Mouse (Mus musculus): ENCODE data around the gene St7l.
"Not testable (repeated sequence)": the region's sequence is repeated elsewhere in the genome, so short reads cannot be mapped to it uniquely, and the experiment has no call there.

Gene St7l

DNA sequence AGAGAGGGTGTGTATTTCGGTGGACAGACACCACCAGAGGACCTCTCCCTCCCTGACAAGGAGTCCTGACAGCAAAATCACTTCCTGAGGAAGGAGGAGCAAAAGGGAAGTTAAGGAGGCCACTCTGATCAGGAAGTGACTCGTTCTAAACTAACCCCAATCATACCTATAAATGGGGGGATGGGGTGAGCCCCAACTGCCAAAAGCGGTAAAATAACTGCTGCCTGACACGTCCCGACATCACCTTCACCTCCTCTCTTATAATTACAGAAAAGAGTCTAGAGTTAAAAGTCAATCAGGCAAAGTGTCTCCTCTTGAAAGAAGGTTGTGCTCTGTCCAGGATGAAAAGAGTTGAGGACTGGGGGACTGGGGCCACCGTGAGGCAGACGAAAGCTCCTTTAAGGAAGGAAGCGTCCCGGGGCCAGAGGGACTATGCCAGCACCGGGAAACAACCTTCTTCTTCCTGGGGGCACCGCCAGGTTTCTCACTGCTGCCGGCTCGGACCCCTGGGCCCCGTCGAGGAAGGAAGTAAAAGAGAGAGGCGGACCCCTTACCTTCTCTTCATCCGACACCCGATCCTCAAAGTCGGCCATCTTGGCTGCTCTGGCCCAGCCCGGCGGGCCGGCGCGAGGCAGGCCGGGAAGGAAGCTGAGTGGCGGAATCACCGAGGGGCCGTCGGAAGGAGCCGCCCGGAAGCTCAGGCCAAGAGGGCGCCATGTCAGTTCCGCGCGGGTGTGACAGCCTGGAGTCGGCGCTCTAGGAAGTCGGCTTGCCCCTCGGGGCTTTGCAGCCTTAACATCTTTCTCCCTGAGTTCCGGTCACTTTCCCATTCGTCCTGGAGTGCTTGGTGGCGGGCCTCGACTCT, at the start of gene St7l, which contains the start of gene Capza1:
St7l (plus strand) TSS at position 220 of the 865 bp plus-strand sequence.
Capza1 (minus strand) TSS at position 720 of the 865 bp plus-strand sequence.
- peak; percentile 92 for DNase-seq

DNA sequence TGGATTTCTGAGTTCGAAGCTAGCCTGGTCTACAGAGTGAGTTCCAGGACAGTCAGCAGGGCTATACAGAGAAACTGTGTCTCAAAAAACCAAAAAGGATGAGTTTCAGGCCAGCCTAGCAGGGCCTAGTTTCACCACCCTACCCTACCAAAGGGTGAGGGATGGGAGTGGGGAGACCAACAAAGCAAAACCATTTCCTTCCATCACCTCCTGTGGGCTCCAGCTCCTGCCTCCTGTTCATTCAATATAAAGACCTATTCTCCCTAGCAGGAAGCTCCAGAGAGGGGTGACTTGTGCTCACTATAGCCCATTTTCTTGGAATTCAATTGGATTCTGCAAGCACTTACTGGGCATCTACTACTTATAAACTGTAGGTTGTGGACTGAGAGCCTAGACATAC, 49.1 kb upstream of the St7l start:
- DNase-seq = no peak

DNA sequence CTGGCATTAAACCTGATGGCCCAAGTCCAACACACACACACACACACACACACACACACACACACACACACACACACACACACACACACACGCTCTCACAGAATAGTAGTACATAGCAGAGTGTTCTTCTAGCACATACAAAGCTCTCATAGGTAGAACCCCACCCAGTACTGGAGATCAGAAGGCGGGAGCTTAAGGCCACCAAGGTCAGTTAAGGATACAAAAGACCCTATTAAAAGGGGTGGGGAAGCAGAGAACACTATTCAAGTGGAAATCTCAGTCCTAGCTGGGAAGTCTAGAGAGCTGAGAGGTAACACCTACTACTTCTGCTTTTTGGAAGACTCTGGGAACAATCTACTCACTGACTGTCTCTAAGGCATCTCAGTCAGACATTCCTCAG, 48.5 kb upstream of the St7l start:
- no peak for DNase-seq

DNA sequence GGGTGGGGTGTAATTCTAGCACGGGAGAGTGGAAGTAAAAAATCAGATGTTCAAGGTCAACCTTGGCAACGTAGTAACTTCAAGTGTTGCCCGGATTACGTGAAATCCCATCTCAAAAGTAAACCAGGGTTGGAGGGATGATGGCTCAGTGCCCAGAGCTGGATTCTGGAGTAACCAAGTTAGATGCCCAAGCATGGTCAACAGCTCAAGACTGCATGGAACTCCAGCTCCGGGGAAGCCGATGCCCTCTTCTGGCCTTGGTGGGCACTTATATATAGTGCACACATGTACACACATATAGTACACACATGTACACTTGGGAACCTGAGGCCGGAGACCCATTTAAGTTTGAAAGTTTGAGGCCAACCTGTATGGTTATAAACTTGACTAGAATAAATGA, 47.7 kb upstream of the St7l start:
- DNase-seq = no peak

DNA sequence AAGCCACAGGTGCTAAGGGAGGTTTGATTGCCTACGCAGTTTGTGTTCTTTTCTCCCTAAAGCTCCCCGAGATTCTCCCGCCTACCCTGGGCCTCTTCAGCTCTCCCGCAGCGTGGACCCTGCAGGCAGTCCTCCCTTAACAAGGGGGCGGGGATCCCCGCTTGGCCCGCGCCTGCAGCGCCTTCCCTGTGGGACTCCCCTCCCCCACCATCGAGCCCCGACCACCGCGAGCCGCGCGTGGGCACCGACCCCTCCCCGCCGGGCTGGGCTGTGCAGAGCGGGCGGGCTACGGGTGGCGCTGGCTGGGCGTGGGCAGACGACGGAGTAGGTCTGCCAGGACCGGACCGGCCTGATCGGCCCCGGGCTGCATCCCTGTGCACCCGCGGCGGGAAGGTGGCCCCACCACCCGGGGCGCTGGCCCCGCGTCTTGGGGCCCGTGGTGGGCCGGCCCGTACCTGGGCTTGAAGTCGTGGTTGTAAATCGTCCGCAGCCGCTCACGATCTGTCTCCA, 46.3 kb upstream of the St7l start:
- peak; percentile 60 for DNase-seq

DNA sequence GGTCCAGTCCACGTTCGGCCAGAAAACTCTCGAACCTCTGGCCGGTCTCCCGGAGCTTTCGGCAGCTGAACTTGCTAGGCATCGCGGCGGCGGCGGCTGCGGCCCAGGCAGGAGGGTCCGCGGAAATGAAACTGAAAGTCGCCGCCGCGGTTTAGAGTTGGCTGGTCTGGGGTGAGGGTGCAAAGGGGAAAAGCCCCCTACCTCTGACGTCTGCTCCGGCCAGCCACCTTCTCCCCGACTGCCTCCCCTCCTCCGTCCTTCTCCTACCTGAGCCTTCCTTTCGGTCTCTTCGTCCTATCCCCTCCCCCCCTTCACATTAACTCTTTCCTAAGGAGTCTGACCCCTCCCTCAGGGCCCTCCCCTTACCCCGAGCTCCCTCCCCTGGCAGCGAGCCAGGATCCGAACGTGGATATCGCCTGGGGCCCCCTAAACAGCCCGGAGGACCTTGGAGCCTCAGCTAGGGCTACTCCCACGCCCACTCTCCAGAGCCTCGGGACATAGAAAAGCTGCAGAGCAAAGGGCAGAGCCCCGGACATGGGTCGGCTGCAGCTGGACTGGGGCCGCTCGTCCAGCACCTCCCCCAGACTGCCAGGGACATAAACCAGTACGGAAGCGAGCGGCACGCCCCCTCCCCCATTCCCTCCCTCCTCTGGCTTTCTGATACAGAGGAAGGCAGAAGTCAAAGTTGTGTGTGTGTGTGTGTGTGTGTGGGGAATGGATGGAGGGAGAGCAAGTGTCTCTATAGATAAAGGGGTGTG, 45.6 kb upstream of the St7l start, which contains the start of gene Mov10:
Mov10 (minus strand) TSS at position 573 of the 758 bp plus-strand sequence.
- DNase-seq = peak; percentile 91

DNA sequence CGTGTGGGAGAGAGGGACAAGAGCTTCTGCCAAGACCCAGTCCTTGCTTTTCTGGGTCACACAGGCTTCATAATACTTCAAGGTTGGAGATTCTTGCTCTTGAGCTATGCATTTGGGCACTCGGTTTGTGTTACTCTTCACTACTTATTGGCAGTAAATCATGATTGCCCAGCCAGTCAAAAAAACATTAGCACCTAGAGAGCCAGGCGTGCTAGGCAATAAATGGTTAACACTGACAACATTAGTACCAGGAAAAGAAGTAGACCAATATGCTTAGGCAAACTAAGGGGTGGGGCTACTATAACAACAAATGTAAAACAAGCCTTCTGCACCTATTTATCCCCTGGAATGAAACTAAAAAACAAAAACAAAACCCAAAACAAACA, 45.1 kb upstream of the St7l start:
- peak; percentile 54 for DNase-seq

DNA sequence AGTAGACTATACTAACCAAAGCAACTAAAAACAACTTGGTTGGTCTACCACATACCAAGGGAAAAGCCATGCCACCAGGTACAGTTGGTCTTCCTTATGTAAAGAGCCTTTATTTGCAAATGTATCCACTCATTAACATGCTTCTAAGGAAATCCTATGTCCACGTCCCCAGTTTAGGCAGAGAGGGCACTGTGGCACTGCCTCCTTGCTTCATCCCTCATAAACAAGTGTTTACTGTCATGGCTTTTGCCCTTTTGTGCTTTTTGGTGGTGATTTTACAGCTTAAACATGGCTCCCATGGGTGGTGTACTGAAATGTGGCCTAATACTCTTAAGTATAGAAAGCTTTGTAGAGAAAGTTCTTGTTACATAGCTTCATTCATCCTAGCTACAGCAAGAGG, 43.4 kb upstream of the St7l start:
- DNase-seq = no peak

DNA sequence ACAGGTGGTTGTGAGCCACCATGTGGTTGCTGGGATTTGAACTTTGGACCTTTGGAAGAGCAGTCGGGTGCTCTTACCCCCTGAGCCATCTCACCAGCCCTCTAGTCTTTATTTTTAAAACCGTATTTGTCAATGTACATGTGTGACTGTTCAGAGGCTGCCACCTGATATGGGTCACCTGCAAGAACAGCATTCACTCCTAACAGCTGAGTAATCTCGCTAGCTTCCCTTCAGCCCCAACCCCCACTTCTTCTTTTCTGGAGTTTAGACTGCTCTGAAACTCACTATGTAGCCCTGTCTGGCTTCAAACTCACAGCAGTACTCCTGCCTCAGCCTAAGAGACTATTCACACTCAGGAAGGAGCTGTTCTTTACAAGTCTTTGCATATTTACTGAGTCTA, 41.4 kb upstream of the St7l start:
- DNase-seq = no peak

DNA sequence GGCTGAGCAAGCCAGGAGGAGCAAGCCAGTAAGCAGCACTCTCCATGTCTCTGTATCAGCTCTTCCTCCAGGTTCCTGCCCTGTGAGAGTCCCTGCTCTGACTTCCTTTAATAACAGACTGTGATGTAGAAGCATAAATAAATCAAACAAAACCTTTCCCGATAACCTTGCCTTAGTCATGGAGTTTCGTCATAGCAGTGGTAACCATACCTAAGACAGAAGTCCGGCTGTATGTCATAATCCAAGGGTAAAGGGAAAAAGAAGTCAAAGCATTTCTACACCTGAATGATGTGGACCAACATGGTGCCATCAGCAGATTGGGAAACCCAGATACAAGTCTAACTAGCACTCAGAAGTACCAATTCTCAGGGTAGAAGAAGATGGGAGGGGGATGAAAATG, 28.0 kb upstream of the St7l start:
- no peak for DNase-seq

DNA sequence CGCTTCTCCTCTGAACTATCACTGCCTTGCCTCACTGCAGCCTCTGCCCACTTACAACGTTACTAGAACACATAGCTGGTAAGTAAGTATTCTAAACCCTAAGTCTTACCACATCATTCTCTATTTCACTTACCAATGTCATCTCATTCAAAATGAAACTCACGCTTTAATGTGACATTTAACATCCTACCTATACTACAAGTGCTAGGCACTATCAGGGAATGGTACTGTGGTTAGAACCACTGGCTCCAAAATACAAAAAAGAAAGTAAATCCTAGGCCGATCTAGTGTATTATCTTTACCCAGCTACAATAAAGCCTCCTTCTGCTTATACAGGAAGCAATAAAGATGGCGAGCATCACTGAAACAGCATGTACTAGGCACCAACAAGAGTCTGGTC, 22.8 kb upstream of the St7l start:
- DNase-seq = no peak

DNA sequence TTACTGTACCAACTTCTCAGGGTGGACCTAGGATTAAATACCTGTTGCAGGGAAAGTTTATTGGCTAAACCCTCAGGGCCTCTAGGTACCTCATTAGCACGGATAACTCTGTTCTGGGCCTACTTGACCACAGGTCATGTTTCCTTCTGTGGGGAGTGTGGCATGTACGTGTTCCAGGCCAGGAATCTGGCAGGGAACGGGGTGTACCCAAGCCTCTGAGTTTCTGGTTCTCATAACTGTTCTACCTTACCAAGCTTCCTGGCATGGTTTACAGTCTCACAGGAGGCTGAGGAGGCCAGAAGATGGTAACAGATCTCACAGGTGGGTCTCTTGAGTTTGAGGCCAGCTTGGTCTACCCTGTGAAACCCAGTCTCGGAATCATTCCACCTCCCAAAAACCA, 17.2 kb upstream of the St7l start:
- peak; percentile 33 for DNase-seq

DNA sequence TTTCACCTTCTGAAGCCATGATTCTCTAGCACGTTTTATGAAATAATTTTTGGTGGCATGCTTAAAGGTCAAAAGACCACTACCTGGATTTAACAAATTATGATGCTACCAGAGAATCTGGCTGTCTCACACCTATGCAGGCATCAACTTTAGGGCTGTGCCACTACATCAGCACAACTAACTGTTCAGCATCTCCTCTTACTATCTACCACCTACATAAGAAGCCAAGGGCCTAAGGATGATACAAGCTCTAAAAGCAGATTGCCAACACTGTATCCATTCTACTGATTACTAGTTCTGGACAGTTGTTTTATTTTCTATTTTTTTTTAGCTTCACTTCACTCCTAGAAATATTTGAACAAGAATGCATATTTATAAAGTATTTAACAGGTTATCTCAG, 9.3 kb upstream of the St7l start:
- no peak for DNase-seq

DNA sequence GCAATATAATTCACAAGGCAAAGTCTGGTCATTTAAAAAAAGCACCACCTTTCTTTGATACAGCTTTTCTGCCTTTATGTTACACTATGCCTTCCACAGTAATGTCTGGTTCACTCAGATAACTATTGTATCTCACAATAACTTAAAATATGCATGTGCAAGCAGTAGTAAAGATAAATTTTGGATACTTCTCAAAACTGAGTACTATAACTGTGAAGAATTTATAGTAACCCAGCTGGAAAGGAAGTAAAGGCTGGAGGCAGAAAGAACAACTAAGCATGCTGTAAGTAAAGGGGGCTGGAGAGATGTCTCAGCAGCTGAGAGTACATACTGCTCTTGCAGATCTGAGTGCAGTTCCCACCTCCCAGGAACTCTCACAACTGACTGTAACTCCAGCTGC, 8.9 kb upstream of the St7l start:
- no peak for DNase-seq

DNA sequence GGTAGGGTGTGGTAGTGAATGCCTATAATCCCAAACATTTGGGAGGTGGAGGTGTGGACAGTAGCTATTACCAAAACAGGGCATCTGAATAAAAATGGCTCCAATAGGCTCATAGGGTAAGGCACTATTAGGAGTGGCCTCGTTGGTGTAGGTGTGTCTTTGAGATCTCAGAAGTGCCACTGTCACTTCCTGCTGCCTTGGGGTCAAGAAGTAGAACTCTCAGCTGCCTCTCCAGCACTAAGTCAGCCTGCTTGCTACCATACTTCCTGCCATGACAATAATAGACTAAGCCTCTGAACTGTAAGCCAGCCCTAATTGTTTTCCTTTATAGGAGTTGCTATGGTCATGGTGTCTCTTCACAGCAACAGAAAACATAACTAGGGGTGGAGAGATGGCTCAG, 7.7 kb upstream of the St7l start:
- no peak for DNase-seq

DNA sequence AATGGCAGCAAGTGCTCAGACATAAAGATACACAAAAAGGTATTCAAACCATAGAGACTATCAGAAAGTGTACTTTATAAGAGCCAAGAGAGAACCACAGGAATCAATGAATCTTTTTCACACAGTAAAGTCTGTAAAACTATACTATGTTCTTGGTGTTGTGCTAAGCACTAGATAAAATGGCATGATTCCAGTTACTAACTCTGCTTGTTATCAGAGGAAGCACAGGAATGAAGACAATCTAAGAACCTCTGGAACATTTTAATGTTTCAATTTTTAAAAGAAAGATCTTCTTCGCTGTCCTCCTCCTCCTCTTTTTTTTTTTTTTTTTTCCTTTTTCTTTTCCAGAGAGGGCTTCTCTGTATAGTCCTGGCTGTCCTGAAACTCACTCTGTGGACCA, 5.2 kb upstream of the St7l start:
- no peak for DNase-seq

DNA sequence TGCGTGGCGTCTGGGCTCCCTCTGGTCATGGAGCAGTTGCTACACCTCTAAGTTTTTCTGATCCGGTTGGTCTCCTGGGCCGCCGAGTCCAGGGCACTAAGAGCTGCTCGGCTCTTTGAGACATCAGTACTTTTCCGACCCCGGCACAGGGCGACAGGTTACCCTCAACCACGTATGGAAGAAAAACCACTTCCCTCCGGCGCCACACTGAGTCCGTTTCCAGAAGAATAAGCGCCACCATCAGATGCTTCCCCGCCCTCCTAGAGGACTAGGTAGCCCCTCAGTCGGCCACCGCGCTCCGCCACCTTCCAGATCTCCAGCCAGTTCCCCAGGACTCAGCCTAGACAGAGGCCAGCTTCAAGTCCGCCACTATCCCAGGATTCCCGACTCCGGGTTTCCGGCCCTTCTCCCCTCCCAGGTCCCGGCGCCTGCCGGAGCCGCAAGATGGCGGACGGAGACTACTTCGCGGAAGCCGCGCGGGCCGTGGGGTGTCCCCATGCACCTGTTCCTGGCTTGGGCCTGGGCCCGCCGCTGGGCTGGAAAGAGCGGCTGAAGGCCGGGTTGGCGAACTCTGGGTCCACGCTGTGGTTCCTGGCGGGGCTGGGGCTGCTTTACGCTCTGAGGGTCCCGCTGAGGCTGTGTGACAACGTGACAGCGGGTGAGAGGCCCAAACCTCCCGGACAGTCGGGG, 991 bp downstream of the St7l start:
- peak; percentile 92 for DNase-seq

DNA sequence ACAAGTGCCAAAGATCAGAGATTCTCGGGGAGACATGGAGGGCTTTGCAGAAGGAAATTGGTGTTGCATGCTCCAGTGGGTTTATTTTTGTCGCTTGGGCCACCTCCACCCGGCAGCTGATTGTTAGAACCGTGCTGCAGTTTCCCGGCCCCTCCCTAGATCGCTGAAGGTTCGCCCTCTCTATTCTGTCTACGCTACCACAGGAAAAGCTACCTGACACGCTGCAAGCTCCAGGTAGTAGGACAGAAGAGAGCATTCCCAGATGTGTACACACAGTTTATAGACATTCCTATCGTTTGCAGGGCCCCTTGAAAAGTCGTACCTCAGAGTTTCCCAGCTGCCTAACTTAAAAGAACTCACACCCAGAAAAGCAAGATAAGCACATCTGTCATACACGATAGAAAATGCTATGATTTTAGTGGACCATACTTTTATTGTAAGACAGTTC, 1.6 kb downstream of the St7l start:
- no peak for DNase-seq

DNA sequence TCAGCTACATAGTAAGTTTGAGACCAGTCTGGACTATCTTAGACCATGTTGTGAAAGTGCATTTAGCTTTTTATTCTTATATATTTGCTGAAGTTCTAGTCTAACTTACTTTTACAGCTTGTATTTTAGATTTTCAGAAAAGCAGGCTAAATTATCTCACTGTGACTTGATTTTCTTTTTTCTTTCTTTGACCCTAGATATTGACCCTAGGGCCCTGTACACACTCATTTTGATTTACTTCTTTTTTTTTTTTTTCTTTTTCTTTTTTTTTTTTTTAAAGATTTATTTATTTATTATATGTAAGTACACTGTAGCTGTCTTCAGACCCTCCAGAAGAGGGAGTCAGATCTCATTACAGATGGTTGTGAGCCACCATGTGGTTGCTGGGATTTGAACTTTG, 2.9 kb downstream of the St7l start:
- DNase-seq = not testable (repeated sequence)

DNA sequence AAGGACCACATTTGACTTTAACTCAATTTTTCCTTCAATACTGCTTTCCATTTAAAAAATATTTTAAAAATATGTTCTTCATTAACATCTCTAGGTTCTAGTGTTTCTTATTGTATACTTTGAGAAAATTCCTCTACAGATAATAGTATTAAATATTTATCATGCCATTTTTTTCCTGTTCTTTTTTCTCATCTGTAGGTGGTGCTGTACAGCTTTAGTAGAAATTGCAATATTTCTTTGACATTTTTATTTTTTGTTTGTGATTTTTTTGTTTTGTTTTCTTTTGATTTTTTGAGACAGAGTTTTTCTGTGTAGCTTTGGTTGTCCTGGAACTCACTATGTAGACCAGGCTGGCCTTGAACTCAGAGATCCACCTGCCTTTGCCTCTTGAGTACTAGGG, 5.8 kb downstream of the St7l start:
- no peak for DNase-seq

DNA sequence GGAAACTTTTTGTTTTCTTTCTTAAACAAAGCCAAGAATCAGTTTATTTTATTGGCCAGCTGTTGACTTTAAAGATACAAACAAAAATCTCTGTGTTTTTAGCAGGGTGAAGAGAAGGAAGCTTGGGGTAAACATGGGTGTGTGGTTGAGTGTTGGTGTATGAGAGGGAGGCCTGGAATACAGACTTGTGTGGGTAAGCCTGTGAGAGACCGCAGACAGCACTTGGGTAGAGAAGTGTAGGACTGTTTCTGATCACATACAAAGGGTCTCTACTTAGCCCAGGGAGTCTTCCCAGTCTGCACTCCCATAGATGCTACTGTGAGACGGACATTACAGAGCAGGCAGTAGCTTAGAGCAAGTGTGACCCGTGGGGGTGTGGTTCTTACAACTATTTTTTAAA, 24.8 kb downstream of the St7l start:
- no peak for DNase-seq

DNA sequence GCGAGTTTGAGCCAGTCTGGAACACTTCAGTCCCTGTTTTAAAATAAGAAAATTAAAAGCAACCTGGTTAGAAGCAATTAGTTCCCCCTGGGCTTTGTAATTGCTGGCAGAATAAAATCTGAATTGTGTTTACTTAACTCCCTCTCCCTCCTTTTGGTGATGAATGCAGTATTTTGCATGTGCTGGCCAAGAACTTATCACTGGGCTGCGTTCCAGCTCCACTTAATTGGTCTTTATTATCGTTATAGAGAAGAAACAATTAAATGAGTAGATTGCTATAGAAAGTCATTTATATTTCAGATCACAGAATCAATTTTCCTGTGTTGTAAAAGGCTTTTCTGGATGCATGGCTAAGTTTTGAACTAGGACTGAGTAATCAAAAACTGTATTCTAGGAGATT, 32.3 kb downstream of the St7l start:
- DNase-seq = no peak

DNA sequence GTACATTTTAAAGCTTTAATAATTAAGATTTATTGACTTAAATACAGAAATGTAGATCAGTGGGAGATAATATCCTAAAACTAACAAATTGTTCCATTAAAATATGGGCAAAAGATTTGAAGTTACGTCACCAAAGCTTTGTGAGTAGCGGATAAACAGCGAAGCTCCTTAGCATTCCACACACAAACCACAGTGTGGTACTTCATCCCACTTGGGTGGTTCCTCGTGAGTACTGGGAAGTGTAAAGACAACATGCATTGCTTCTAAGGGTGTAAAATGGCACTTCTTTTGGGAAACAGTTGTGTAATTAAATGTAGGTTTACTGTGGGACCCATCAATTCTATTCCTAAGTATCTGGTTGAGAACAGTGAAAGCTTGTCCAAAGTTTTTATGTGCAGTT, 37.3 kb downstream of the St7l start:
- no peak for DNase-seq

Measured in kidney, adult 9 months (tissue).